Mouse (Mus musculus) kidney, embryonic 16.5 days (tissue): ENCODE measurements around the gene Ubqln2. TPM values are rescaled to one million over a fixed set of nuclear protein-coding genes. Genes with fewer than 3 reads are reported as not detected.

Experiments
- ATAC-seq: fragments of 200-750 bp; cut with Nextera tagmentation; 2 replicates; pipeline ENCODE4 v1.8.0; 2017; ENCODE audit warnings: moderate TSS enrichment; ENCODE audit not compliant: low FRiP score, low TSS enrichment
- H3K27ac ChIP-seq: fragments of 300-500 bp; sonication (generic); 2 replicates; pipeline ENCODE4 v1.5.1; 2014; ENCODE audit warnings: low read length
- H3K27me3 ChIP-seq: fragments of 300-500 bp; sonication (generic); 2 replicates; pipeline ENCODE4 v1.6.1; 2014; ENCODE audit warnings: low read length, control low read depth, mixed read lengths; ENCODE audit not compliant: insufficient read depth
- H3K36me3 ChIP-seq: fragments of 300-500 bp; sonication (generic); 2 replicates; pipeline ENCODE4 v1.6.1; 2014; ENCODE audit warnings: low read length, control low read depth, mixed read lengths; ENCODE audit not compliant: insufficient read depth
- H3K4me1 ChIP-seq: fragments of 300-500 bp; sonication (generic); 2 replicates; pipeline ENCODE4 v1.6.1; 2014; ENCODE audit warnings: low read length, control low read depth, mixed read lengths; ENCODE audit not compliant: insufficient read depth
- H3K4me2 ChIP-seq: fragments of 300-500 bp; sonication (generic); replicated peaks from 2 replicates; pipeline ENCODE4 v1.6.1; 2014; ENCODE audit warnings: low read depth, low read length
- H3K4me3 ChIP-seq: fragments of 300-500 bp; sonication (generic); 2 replicates; pipeline ENCODE4 v1.5.1; 2014; ENCODE audit warnings: mild to moderate bottlenecking, low read length
- H3K9ac ChIP-seq: fragments of 300-500 bp; sonication (generic); replicated peaks from 2 replicates; pipeline ENCODE4 v1.6.1; 2014; ENCODE audit warnings: low read length
- H3K9me3 ChIP-seq: fragments of 300-500 bp; sonication (generic); 2 replicates; pipeline ENCODE4 v1.6.1; 2016; ENCODE audit warnings: low read length, control low read depth
- WGBS: fragments of 180-500 bp; shearing (Covaris S2); extraction: QIAGEN DNeasy Blood & Tissue Kit; methylation state at CpG from one replicate; pipeline ENCODE4 v1.1.7; 2014; 5-methylcytosine and 5-hydroxymethylcytosine counted together
- polyA plus RNA-seq: library from polyadenylated mRNA; unstranded; fragments of >200 nt; fragmentation: Nextera tagmentation; extraction: Ambion mirVana; gene quantifications from 2 replicates; pipeline ENCODE4 v1.2.1, GENCODE M21; 2015

Ubqln2 gene
- polyA plus RNA-seq, 1 experiment from 2014 or later = 14.4 TPM

- Histone ChIP-seq H3K9me3 (no peaks in the 10 kb centered on the region), H3K27ac (no peak overlapping the region), H3K4me1 (no peaks in the 10 kb centered on the region), H3K36me3 (no peaks in the 10 kb centered on the region), H3K27me3 (no peaks in the 10 kb centered on the region), H3K4me2 (no peak overlapping the region), H3K4me3 (no peak overlapping the region), H3K9ac (no peak overlapping the region)
- no peak for ATAC-seq
- 35% methylated on average over 2 of the region's 2 CpGs for WGBS
Observed at GRCm38 (mm10) chrX:153528399-153528798, 30.4 kb downstream of the Ubqln2 start.

Other genes starting within 250 kb of the Ubqln2 start
- not detected in 2 replicates for gene Cypt3, start 60.4 kb downstream of the Ubqln2 start, polyA plus RNA-seq
- 10.8 and 11.0 TPM in 2 replicates for gene Kctd12b, start 198.2 kb downstream of the Ubqln2 start, polyA plus RNA-seq
- 98.9 and 99.4 TPM in 2 replicates for gene Nbdy, start 225.4 kb downstream of the Ubqln2 start, polyA plus RNA-seq